Mouse (Mus musculus): Measurements from ENCODE around the gene Fhl3.
A peak's percentile ranks its signal among the peaks of the same experiment; 100 is the strongest.
"Not testable (repeated sequence)": the region's sequence is repeated elsewhere in the genome, so short reads cannot be mapped to it uniquely, and the experiment has no call there.

Fhl3 gene

GRCm38 (mm10) chr4:124708518-124709477, 8.3 kb downstream of the Fhl3 start:
- DNase-seq (ENCODE audit: low read depth, low spot score): peak; percentile 77

DNA sequence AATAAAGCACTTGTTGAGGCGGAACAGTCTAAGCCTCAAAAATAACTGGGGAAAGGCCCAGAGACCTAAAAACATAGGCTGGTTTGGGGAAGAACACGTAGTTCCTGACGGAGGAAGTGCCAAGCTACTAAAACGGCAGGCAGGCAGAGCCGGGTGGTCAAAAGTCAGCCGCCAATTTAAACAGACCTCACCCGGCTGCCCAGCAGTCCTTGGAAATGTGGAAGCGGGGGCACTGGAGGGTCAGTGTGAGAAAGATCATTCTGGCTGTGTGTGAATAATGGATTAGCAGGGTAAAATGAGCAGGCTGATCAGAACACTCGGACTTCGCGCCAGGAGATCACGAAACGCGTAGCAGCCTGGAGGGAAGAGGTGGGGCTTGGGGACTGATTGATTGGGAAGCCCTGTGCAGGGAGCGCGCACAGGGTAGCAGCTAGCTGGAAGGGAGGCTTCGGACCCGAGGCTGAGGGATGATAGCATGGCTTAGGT, 9.5 kb downstream of the Fhl3 start:
- peak; percentile 22 for DNase-seq (ENCODE audit: low read depth, low spot score)

GRCm38 (mm10) chr4:124710776-124711291, 10.3 kb downstream of the Fhl3 start:
- peak; percentile 73 for DNase-seq (ENCODE audit: low read depth, low spot score)

DNA sequence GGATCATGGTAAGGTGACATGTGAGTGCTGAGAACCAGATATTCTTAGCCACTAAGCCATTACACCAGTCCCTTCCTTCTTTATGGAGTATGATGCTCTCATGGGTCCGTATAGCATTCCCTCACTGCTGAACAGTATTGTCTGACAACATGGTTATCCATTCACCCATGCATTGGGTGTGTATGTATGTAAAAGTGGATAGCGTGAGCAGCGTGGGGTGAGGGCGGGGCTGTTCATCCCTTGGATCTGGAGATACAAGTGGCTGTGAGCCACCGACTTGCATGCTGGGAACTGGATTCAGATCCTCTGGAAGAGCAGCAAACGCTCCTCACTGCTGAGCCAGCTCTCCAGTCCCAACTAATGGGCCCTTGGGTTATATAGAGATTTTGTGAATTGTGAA, 12.1 kb downstream of the Fhl3 start:
- no peak for DNase-seq (ENCODE audit: low read depth, low spot score)

- DNase-seq (ENCODE audit: low read depth, low spot score): not testable (repeated sequence)
Observed at GRCm38 (mm10) chr4:124713850-124714249, 13.3 kb downstream of the Fhl3 start.

DNA sequence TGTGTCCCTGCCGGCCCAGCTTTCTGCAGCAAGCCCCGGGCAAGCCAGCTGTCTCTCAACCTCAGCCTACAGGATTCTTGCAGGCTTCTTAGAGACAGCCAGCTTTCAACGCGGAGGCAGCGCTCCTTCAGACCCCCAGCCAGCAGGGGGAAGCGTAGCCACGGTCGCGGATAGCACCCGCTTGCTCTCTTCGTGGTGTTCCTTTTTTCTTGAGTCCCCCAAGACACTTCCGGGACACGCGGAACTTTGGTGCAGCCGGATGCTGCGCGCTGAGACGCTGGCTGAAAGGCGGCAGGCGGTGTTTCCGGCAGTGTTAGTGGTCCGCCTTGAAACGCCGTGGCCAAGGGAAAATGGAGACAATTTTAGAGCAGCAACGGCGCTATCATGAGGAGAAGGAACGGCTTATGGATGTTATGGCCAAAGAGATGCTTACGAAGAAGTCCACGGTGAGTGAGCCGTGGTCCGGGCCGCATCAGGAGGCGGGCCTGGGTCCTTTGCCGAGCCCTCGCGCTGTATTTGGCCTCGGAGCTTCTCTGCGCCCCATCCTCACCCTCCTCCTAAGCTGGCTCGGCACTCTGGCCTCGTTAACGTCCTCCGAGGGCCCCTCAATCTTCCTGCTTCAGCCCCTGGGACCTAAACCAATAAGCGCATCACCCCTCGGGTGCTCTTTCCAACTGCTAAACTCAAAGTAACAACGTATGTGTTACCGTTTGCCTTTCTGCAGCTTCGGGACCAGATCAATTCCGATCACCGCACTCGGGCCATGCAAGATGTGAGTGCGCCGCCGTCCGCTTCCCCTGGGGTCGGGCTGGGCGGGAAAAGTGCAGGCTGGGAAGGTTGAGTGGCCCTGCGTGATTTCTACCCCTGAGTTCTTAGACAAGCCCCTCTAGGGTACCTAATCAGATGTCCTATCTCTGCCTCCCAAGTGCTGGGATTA, 14.3 kb downstream of the Fhl3 start, which contains the start of gene Sf3a3:
Gene Sf3a3 (plus strand): TSS at position 232 of the 937 bp plus-strand sequence.
- peak; percentile 99 for DNase-seq (ENCODE audit: low read depth, low spot score)

DNA sequence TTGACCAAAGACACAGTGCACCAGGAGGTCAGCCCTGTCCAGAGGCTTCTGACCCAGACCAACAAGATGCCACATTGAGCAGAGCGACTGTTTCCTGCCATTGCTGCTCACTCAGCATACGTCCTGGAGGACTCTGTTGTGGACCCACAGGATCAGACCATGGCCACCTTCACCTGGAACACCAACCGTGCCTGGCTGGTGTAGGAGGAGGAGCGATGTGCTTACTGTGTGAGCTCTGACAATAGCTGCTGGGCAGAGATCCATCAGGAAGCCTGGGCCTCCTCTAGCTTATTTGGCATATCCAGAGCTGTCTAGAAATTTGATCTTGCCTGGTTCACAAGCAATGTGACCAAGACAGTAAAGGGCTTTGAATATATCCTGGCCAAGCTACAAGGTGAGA, 18.6 kb downstream of the Fhl3 start:
- DNase-seq (ENCODE audit: low read depth, low spot score): no peak

GRCm38 (mm10) chr4:124726121-124726520, 25.6 kb downstream of the Fhl3 start:
- DNase-seq (ENCODE audit: low read depth, low spot score): peak; percentile 22

DNA sequence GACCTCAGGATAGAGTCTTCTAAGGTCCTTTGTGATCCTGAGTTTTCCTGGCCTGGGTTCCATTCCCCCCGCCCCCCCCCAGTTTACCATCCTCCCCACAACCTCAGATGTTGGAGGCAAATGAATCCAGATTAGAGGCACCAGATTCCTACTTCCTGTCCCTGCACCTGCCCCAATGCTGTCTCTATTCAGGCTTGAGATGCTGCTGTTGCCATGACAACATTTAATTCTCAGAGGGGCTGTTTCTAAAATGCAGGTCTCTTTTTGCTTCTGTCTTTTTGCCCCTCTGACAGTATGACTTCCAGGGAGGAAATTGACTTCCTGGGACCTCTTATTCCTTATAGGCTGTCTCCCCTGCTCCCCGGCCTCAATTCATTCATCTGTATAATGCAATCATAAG, 36.5 kb downstream of the Fhl3 start:
- DNase-seq (ENCODE audit: low read depth, low spot score): peak; percentile 50

- DNase-seq (ENCODE audit: low read depth, low spot score): no peak
Observed at GRCm38 (mm10) chr4:124737486-124737885, 37.0 kb downstream of the Fhl3 start.

DNA sequence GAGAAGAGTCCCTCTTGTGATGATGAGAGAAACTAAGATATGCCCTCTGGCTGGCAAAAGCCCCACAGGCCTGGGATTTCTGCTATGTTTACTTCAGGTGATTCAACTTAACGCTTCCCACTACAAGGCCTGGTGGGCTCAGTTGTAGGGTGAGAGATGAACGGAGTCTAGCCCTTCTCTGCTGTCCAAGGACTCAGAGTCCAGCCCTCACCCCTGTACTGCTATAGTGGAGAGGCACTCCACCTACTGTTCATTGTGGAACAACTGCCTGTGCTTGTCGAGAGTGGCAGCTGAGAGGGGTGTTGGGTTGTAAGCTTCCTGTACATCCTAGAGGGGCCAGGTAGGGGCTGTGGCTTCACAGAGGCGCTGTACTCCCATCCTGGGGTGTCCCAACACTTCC, 37.5 kb downstream of the Fhl3 start:
- no peak for DNase-seq (ENCODE audit: low read depth, low spot score)

GRCm38 (mm10) chr4:124738783-124739182, 38.3 kb downstream of the Fhl3 start:
- no peak for DNase-seq (ENCODE audit: low read depth, low spot score)

DNA sequence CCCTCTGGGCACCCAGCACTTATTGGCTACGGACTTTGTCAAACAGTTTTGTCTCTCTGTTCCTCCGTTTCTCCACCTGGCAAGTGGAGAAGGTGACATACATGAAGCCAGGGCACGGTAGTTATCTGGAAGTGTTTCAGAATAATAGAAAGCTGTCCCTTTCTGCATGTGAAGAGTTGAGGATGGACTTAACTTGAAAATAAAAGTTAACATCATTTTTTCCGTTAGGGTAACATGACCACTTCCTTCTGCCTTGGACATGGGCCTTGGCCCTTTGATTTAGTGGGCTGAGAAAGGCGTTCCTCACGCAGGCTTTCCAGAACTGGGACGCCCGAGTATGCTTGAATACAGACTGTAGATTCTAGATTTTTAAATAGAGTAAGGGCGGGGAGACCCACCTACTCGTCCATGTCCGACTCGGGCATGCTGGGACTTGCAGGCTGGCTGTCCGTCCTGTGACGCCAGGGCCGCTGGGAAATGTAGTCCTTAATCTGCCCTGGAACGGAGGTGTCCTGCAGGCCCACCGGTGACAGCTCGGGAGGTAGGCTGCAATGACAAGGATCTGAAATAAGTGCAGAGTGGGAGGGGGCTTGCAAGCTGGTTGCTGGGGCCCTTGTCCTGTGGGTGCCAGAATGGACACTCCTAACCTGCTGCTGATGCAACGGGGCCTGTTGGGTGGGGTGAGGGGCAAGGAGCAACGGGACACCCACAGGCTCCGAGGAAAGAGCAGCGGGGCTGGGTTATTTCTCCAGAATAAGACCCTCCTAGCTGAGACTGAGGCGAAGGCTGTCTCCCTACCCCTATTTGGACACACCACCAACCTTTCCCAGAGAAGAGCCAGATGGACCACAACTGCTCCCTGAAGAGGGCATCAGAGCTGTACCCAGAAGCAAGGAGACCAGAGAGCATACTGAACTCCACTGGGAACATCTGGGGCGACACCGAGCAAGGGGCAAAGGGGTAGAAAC, 41.2 kb downstream of the Fhl3 start, which contains the start of gene Inpp5b:
Gene Inpp5b (plus strand): TSS at position 475 of the 968 bp plus-strand sequence.
- DNase-seq (ENCODE audit: low read depth, low spot score): peak; percentile 95

- DNase-seq (ENCODE audit: low read depth, low spot score): peak; percentile 50
Observed at GRCm38 (mm10) chr4:124742839-124743238, 42.3 kb downstream of the Fhl3 start.

GRCm38 (mm10) chr4:124746577-124746976, 46.1 kb downstream of the Fhl3 start:
- DNase-seq (ENCODE audit: low read depth, low spot score): no peak

- DNase-seq (ENCODE audit: low read depth, low spot score): no peak
Observed at GRCm38 (mm10) chr4:124747851-124748250, 47.4 kb downstream of the Fhl3 start.

GRCm38 (mm10) chr4:124751300-124752250, 51.1 kb downstream of the Fhl3 start:
- DNase-seq (ENCODE audit: low read depth, low spot score): peak; percentile 99

GRCm38 (mm10) chr4:124752281-124753199, 52.0 kb downstream of the Fhl3 start:
- DNase-seq (ENCODE audit: low read depth, low spot score): peak; percentile 22
